Mouse (Mus musculus): ENCODE data around the gene Lect2. TPM values are rescaled to one million over a fixed set of nuclear protein-coding genes. Genes with fewer than 3 reads are reported as not detected.

Lect2 gene
- polyA plus RNA-seq, 1 experiment from 2014 or later, result not detected

- Histone ChIP-seq H3K27me3 (no peaks in the 10 kb centered on the region; the same call in 1 of the 2 replicates), H3K4me2 (no peak overlapping the region), H3K9ac (no peak overlapping the region), H3K4me1 (replicated peaks) (no peaks in the 10 kb centered on the region), H3K36me3 (no peaks in the 10 kb centered on the region), H3K4me3 (no peak overlapping the region), H3K27ac (no peak overlapping the region), H3K9me3 (replicated peaks) (no peaks in the 10 kb centered on the region)
- no peak for ATAC-seq (replicated peaks; ENCODE audit: insufficient number of reproducible peaks, insufficient read depth, low FRiP score, low read depth)
- 56% methylated on average over 6 of the region's 6 CpGs for WGBS
These were observed 46.4 kb downstream of the Lect2 start for GRCm38 (mm10) chr13:56501866-56502420.

- Histone ChIP-seq H3K27me3 (no peaks in the 10 kb centered on the region; the same call in 1 of the 2 replicates), H3K9me3 (replicated peaks) (no peaks in the 10 kb centered on the region), H3K4me1 (replicated peaks) (no peaks in the 10 kb centered on the region), H3K36me3 (no peaks in the 10 kb centered on the region), H3K9ac (no peak overlapping the region), H3K4me2 (no peak overlapping the region), H3K4me3 (no peak overlapping the region), H3K27ac (no peak overlapping the region)
- 77% methylated on average over 8 of the region's 8 CpGs for WGBS
- ATAC-seq (replicated peaks; ENCODE audit: insufficient number of reproducible peaks, insufficient read depth, low FRiP score, low read depth), result no peak
These were observed 47.7 kb downstream of the Lect2 start for GRCm38 (mm10) chr13:56500636-56501035.

GRCm38 (mm10) chr13:56500132-56500531 lies 48.2 kb downstream of the Lect2 start:
- no peak overlapping the region for H3K27ac ChIP-seq
- H3K4me1 ChIP-seq (replicated peaks), result no peaks in the 10 kb centered on the region
- no peak overlapping the region for H3K4me3 ChIP-seq
- ATAC-seq (replicated peaks; ENCODE audit: insufficient number of reproducible peaks, insufficient read depth, low FRiP score, low read depth), result no peak
- no peaks in the 10 kb centered on the region; the same call in 1 of the 2 replicates for H3K27me3 ChIP-seq
- H3K9me3 ChIP-seq (replicated peaks), result no peaks in the 10 kb centered on the region
- H3K36me3 ChIP-seq, result no peaks in the 10 kb centered on the region
- 56% methylated on average over 3 of the region's 3 CpGs for WGBS
- H3K4me2 ChIP-seq, result no peak overlapping the region
- no peak overlapping the region for H3K9ac ChIP-seq

- H3K27ac ChIP-seq, result no peak overlapping the region
- H3K4me3 ChIP-seq, result no peak overlapping the region
- no peaks in the 10 kb centered on the region for H3K27me3 ChIP-seq
- no peaks in the 10 kb centered on the region for H3K4me1 ChIP-seq (replicated peaks)
- ATAC-seq (replicated peaks; ENCODE audit: insufficient number of reproducible peaks, insufficient read depth, low FRiP score, low read depth), result no peak
- WGBS, result 66% methylated on average over 3 of the region's 3 CpGs
- H3K9ac ChIP-seq, result no peak overlapping the region
- no peak overlapping the region for H3K4me2 ChIP-seq
- no peaks in the 10 kb centered on the region for H3K9me3 ChIP-seq (replicated peaks)
- H3K36me3 ChIP-seq, result no peaks in the 10 kb centered on the region
These were observed 53.9 kb downstream of the Lect2 start for GRCm38 (mm10) chr13:56494440-56494839.

Other genes with a start within 250 kb of the Lect2 start
- not detected in 2 replicates for gene Gm3045, start 121.9 kb downstream of the Lect2 start, polyA plus RNA-seq (2015; fragmentation: Nextera tagmentation; extraction: Ambion mirVana)
- gene Slc25a48, start 110.1 kb downstream of the Lect2 start, polyA plus RNA-seq (2015; fragmentation: Nextera tagmentation; extraction: Ambion mirVana), result 0.04 and 0.05 TPM in 2 replicates
- gene Il9, start 66.3 kb downstream of the Lect2 start, polyA plus RNA-seq (2015; fragmentation: Nextera tagmentation; extraction: Ambion mirVana), result not detected in 2 replicates
- gene Fbxl21, start 26.0 kb downstream of the Lect2 start, polyA plus RNA-seq (2015; fragmentation: Nextera tagmentation; extraction: Ambion mirVana), result 0.92 and 0.99 TPM in 2 replicates
- 36.9 and 49.0 TPM in 2 replicates for gene Tgfbi, start 61.0 kb upstream of the Lect2 start, polyA plus RNA-seq (2015; fragmentation: Nextera tagmentation; extraction: Ambion mirVana)
- gene Smad5, start 154.5 kb upstream of the Lect2 start, polyA plus RNA-seq (2015; fragmentation: Nextera tagmentation; extraction: Ambion mirVana), result 14.7 and 17.5 TPM in 2 replicates
- gene Gm45623, start 205.3 kb upstream of the Lect2 start, polyA plus RNA-seq (2015; fragmentation: Nextera tagmentation; extraction: Ambion mirVana), result 0.24 TPM in 1 of 2 replicates, not detected in the other